Mouse (Mus musculus) left cerebral cortex, postnatal 10 days (tissue): ENCODE results near the gene Cnot1. TPM values are rescaled to one million over a fixed set of nuclear protein-coding genes. Genes with fewer than 3 reads are reported as not detected.

Experiments
- microRNA-seq: library from miRNA; unstranded; fragments of <30 nt; microRNA quantifications from one replicate; pipeline ENCODE4 v1.2.0, GENCODE M21; 2022
- total RNA-seq, 2 experiments: library from RNA; stranded (reverse); gene quantifications; 2 replicates each; pipeline ENCODE4 v1.2.3; 2021

Cnot1 gene
- total RNA-seq, 2 experiments from 2014 or later = 136 to 146 TPM

Small RNA genes within 50 kb of the gene (microRNA-seq; reads per million reads assigned to microRNA genes)
- 2.0 reads per million for gene Mir7073

Other genes with a start within 250 kb of the Cnot1 start
- not detected for gene Prss54, start 231.1 kb downstream of the Cnot1 start, total RNA-seq
- 1 to 10 TPM; 1.3 TPM for gene Gins3, start 174.0 kb downstream of the Cnot1 start, total RNA-seq
- gene Ndrg4, start 130.5 kb downstream of the Cnot1 start, total RNA-seq = 1,000 to 10,000 TPM; 1,340 to 1,419 TPM
- gene Setd6, start 91.6 kb downstream of the Cnot1 start, total RNA-seq = 10 to 100 TPM; 21.2 to 21.6 TPM
- gene Sap18b, start 17.9 kb upstream of the Cnot1 start, total RNA-seq = 100 to 1,000 TPM; 101 to 114 TPM
- 10 to 100 TPM; 31.4 to 35.4 TPM for gene Slc38a7, start 46.1 kb upstream of the Cnot1 start, total RNA-seq
- 100 to 1,000 TPM; 210 to 215 TPM for gene Got2, start 81.1 kb upstream of the Cnot1 start, total RNA-seq